Mouse (Mus musculus) gastrocnemius, postnatal 14 days (tissue): ENCODE measurements at regions not wholly inside any gene's neighbourhood (a gene's known extent, or its start where the extent isn't known, plus 50 kb on each side); places are given as distances from the start of the nearest gene placed in this dataset.

Experiments used
- DNase-seq: peaks from one replicate; pipeline ENCODE4 v3.0.0; 2021; ENCODE audit warnings: mixed read lengths
- intact Hi-C: fragments of 180-260 bp; cut with DNase I; formaldehyde crosslinking; loops from one replicate; pipeline ENCODE4 v1.15.1; 2025; ENCODE audit warnings: low total_unique reads

- intact Hi-C loops, result no loop called here
- DNase-seq, result no peak
Measured at GRCm38 (mm10) chr10:51282451-51282850, 198.0 kb upstream of the Gm49339 start.

DNA sequence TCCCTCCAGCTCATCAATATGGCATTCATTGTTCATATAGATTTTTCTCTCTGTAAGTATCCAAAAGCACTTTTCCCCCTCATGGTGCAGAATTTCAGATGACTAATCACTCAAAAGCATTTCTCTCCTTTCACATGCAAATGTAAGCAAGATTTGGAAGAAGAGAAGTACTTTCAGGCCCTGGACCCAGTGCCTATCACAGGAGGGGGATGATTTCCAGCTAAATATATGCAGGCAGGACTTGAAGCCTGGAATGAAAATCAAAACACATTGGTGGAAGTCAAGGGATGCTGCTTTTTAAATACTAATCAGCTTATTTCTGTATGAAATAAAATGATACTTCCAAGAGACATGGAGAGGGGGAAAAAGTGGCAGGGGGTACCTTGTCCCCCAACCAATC lies 195.9 kb upstream of the Gm49339 start:
- DNase-seq, result no peak
- intact Hi-C loops, result no loop called here

DNA sequence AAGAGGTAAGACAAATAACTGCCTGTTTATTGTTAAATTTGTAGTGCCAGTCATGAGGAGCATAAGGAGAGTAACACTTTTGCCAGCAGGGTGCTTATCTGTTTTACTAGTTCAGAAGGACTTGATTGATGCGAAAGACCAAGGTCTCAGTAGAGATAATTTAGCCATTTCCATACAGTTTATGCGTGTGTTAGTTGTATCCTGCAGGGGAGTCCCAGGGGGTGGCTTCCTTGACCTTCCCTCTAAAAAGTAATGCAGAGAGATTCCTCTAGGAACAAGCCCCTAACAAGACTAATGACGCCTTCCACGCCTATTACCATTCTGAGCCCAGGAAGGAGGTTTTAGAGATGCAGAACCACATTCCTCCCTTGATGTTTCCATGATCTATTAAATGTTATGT lies 192.6 kb upstream of the Gm49339 start:
- no peak for DNase-seq
- intact Hi-C loops, result no loop called here

- intact Hi-C loops, result no loop called here
- no peak for DNase-seq
Measured at GRCm38 (mm10) chr10:51291412-51292207, 188.8 kb upstream of the Gm49339 start.

- DNase-seq, result no peak
- intact Hi-C loops, result no loop called here
Measured at GRCm38 (mm10) chr10:51312814-51313213, 167.6 kb upstream of the Gm49339 start.

GRCm38 (mm10) chr10:51320207-51320606 lies 160.2 kb upstream of the Gm49339 start:
- intact Hi-C loops, result no loop called here
- no peak for DNase-seq

DNA sequence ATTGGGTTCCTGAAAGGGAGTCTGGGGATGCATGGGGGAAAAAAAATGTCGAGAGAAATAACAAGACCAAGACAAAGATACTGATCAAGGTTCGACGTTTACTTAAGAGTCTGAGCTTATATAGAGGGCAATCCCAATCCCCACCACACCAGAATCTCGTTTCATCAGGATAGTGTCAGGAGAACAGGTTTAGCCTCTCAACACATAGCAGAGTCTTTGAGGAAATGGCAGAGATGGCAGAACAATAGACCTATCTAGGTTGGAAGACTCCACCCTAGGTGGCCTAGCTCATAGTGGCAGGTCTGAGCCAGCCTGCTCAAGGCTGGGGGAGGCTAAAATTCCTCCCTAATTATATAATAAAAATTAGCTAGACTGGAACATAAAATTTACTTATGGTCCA lies 151.6 kb upstream of the Gm49339 start:
- intact Hi-C loops, result no loop called here
- no peak for DNase-seq

- DNase-seq, result no peak
- intact Hi-C loops, result no loop called here
Measured at GRCm38 (mm10) chr10:51329386-51329785, 151.0 kb upstream of the Gm49339 start.
